Mouse (Mus musculus): Measurements from ENCODE around the gene Npcd.

DNA sequence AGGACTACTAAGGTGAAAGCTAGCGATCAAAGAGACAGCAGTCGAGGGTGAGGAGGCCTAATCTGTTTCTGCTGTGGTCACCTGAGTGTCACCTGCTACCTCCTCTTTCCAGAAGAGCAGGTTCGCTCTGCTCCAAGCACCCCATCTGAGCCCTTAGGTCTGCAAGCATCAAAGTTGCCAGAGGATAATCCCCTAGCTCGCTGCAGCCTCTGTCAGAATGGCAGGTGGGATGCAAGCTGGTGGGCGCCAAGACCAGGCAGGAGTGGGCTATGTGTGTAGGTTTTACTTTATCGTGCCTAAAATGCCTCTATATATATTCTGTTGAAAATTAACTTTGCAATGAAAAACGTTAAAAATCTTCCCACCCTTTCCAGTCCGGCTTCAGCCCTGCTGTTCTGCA lies 28.8 kb downstream of the Npcd start:
- TF ChIP-seq CTCF (IDR thresholded peaks at IDR 0.05; ENCODE audit: extremely low read depth, insufficient read depth, insufficient read length, insufficient replicate concordance) (no peak), POLR2A (IDR thresholded peaks at IDR 0.05; ENCODE audit: low read depth, low read length) (no peak)

Measured in spleen, adult 2 months (tissue).